Mouse (Mus musculus) adrenal gland (tissue): ENCODE measurements around the gene Trim72.
"Not testable (repeated sequence)": the region's sequence is repeated elsewhere in the genome, so short reads cannot be mapped to it uniquely, and the experiment has no call there.

ENCODE experiments used
- intact Hi-C: fragments of 180-260 bp; cut with DNase I; formaldehyde crosslinking; loops from one replicate; pipeline ENCODE4 v1.15.1; 2025

Gene Trim72

GRCm38 (mm10) chr7:128006193-128006592 lies 2.4 kb downstream of the Trim72 start:
- intact Hi-C loops: no loop called here

DNA sequence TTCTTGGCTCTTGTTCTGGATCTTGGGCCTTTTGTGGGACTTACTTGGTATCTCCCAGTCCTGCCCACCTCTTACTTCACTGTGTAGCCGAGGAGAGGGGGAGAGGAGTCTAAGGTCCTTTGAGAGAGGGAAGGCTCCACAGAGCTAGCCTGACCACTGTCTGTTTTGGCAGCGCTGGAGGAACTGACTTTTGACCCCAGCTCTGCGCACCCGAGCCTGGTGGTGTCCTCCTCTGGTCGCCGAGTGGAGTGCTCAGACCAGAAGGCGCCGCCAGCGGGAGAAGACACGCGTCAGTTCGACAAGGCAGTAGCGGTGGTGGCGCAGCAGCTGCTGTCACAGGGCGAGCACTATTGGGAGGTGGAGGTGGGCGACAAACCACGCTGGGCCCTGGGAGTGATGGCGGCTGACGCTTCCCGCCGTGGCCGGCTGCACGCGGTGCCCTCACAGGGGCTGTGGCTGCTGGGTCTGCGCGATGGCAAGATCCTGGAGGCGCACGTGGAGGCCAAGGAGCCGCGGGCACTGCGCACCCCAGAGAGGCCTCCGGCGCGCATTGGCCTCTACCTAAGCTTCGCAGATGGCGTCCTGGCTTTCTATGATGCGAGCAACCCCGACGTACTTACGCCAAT lies 6.1 kb downstream of the Trim72 start:
- intact Hi-C loops: loop anchor here (10.0 kb wide), 1 partner anchor 205 kb away; no protein-coding TSS in a partner anchor

DNA sequence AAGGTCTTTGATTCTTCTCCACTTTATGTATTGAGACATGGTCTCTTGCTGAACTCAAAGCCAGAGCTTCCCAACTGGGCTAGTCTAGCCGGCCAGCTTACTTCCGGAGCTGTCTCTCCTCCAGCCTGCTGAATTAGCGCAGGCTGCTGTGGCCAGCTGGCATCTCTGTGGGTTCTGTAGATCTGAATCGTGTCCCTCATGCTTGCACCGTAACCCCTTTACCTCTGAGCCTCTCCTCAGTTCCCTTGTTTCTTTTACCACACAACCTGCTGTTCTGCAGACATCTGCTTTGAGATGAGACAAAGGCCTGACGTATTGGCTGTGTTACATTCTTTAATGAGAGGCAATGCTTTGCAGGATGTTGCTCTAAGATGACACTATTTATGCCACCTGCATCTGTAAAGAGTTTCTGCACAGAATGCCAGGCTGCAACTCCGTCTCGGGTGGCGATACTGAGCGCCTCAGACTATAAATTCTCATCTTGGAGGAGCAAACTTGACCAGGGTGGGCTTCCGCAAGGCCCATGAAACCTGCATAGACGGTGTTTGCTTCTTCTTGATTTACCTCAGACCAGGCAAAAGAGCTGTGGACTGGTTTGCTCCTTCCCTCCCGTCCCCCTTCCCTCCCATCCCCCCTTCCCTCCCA lies 8.5 kb downstream of the Trim72 start:
- intact Hi-C loops: loop anchor here (10.0 kb wide), 1 partner anchor 203 kb away; no protein-coding TSS in a partner anchor

DNA sequence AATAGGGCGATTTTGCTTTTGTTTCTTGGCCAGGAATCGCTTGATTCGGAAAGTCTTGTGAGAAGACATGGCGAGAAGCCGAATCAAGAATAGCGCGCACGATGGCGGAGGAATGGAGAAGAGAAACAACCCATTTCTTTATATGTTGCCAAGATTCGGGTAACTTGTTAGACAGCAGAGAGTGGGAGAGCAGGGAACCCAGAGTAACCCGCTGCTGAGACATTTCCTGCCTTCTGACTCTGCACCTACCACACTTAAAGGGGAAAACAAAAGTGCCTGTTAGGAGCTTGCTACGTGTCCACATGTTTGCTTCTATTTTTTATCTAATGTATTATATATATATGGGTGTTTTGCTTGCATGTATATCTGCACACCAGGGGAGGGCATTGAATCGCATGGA lies 9.4 kb downstream of the Trim72 start:
- intact Hi-C loops: loop anchor here (10.0 kb wide), 1 partner anchor 202 kb away; no protein-coding TSS in a partner anchor

GRCm38 (mm10) chr7:128016134-128016533 lies 12.4 kb downstream of the Trim72 start:
- intact Hi-C loops: loop anchor here (10.0 kb wide), 1 partner anchor 199 kb away; no protein-coding TSS in a partner anchor

GRCm38 (mm10) chr7:128016650-128017049 lies 12.9 kb downstream of the Trim72 start:
- intact Hi-C loops: loop anchor here (10.0 kb wide), 1 partner anchor 198 kb away; no protein-coding TSS in a partner anchor

- intact Hi-C loops: loop anchor here (10.0 kb wide), 1 partner anchor 197 kb away; no protein-coding TSS in a partner anchor
These were observed 14.5 kb downstream of the Trim72 start for GRCm38 (mm10) chr7:128018275-128018674.

DNA sequence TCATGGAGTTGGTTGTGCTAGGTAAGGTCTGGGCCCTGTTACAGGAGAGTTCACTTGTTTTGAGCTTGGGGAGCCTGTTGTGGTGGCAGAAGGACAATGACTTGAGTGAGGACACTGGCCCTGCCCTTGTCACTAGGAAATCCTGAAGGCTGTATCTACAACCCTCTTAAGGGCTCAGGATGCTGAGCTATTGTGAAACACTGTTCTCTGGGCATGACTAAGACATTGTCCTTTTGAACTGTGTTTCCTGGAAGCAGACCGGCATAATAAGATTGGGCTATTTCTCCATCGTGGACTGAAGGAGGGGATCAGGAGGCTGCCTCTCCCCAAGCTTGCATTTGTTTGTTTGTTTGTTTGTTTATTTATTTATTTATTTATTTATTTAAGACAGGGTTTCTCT lies 15.4 kb downstream of the Trim72 start:
- intact Hi-C loops: loop anchor here (10.0 kb wide), 1 partner anchor 196 kb away; no protein-coding TSS in a partner anchor

GRCm38 (mm10) chr7:128022974-128023373 lies 19.2 kb downstream of the Trim72 start:
- intact Hi-C loops: no loop called here

- intact Hi-C loops: no loop called here
These were observed 19.8 kb downstream of the Trim72 start for GRCm38 (mm10) chr7:128023565-128023964.

- intact Hi-C loops: no loop called here
These were observed 20.6 kb downstream of the Trim72 start for GRCm38 (mm10) chr7:128024364-128024763.

DNA sequence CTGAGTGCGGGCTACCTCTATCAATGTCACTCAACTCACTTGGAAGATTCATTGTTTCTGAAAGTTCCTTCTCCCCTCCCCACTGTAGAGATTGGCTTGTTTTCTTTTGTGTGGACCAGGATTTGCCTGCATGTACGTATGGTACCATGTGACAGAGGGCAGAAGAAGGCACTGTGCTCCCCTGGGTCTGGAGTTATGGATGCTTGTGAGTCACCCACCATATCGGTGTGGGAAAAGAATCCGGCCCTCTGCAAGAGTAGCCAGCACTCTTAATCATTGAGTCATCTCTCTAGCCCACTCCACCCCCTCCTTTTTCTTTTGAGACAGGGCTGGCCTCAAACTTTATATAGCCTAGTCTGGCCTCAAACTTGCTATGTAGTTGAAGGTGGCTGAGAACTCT lies 21.2 kb downstream of the Trim72 start:
- intact Hi-C loops: no loop called here

DNA sequence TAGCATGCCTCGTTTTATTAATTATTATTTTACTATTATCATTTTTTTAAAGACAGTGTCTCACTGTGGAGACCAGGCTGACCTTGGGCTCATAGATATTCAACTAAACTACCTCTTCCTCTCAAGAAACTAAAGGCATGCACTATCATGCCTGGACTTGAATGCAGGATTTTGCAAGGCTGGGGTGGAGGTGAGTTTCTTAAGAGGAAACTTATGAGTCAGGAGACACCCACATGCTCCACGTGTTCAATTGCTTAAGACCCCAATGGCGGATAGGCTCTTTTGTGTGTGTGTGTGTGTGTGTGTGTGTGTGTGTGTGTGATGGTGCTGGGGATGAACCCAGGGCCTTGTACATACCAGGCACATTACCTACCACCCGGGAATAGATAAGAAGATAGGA lies 21.6 kb downstream of the Trim72 start:
- intact Hi-C loops: no loop called here

DNA sequence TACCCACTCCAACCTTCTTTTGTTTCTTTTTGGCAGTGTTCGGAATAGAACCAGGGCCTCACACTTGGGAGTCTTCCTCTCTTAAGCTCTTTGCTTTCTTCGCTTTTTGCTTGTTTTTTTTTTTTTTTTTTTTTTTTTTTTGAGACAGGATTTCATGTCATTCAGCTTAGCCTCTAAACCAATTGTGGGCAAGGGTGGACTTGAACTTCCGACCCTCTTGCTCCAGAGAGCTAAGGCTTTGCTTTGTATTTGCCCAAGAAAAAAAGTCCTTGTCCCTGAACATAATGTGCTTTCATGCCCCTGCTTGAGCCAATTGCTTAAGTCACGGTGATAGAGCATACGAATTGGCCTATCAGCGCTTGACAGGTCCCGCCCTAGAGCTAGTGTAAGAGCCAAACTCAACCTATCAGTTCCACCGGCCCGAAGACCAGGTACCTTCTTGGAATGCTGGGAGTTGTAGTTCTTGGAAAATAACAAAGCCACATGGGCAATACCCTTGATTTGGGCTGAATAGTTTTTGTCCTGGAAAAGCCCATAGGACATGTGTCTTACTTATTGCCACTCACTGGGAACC lies 27.7 kb downstream of the Trim72 start:
- intact Hi-C loops: no loop called here

DNA sequence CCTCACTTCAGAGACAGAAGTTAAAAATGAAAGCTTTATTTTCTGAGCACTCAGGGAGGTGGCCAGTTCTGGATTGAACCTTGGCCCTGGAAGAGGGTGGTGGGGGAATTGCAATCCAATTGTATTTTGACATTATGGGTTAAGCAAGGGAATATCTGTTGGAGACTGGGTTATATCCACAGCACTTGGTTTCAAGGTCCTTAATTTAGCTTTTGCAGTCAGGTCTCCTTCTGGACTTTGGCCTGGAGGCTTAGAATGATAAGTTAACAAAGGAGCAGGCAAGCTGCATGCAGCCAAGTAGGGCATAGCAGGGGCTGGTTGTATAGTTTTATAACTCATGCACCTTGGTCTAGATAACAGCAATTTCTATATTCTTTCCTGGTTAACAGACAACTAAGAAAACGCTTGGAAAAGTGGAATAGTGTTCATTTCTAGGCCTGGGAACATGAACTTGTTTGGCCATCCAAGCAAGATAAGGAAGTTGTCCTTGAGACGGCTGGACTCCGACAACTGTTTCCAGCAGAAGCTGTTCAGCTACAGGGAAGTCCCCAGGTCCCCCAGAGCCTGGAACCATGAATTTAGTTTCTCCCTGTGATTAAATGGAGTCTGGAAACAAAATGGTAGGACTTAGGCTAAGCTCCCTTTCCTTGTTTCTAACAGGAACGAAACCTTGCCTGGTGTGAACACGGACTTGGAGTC lies 28.7 kb downstream of the Trim72 start:
- intact Hi-C loops: no loop called here

DNA sequence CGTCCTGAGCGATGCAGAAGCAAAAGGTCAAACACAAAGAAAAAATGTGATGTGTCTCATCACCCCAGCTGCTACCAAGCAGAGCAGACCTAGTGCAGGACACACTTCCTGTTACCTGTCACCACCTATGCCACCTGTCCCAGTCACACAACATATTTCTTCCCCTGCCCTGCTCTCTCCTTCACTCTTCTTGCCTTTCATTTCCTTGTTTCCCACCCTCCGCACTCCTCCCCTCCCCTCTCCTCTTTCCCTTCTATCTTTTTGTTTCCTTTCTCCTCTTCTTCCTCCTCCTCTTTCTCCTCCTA lies 29.2 kb downstream of the Trim72 start:
- intact Hi-C loops: no loop called here

DNA sequence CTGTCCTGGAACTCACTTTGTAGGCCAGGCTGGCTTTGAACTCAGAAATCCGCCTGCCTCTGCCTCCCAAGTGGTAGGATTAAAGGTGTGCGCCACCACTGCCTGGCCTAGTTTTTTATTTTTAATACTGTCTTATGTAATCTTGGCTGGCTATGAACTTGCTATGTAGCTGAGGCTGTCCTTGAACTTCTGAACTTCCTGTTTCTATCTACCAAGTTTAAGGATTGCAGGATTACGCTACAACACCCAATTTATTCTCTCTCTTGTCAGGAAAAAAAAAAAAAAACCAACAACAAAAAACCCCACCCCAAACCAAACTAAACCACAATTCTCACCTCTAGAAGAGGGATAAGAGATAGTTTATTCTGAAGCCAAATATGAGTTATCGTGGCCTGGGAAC lies 29.9 kb downstream of the Trim72 start:
- intact Hi-C loops: no loop called here

GRCm38 (mm10) chr7:128042161-128042820 lies 38.5 kb downstream of the Trim72 start:
- intact Hi-C loops: not testable (repeated sequence)

- intact Hi-C loops: no loop called here
These were observed 40.5 kb downstream of the Trim72 start for GRCm38 (mm10) chr7:128044142-128044785.

GRCm38 (mm10) chr7:128045640-128046039 lies 41.9 kb downstream of the Trim72 start:
- intact Hi-C loops: no loop called here

GRCm38 (mm10) chr7:128048819-128049218 lies 45.1 kb downstream of the Trim72 start:
- intact Hi-C loops: no loop called here
